Mouse (Mus musculus): ENCODE results near the gene Tmod3. TPM values are rescaled to one million over a fixed set of nuclear protein-coding genes. Genes with fewer than 3 reads are reported as not detected.
"Not testable (repeated sequence)": the region's sequence is repeated elsewhere in the genome, so short reads cannot be mapped to it uniquely, and the experiment has no call there.

Tmod3 gene
- total RNA-seq, 2 experiments from 2014 or later: 38.7 to 42.6 TPM

GRCm38 (mm10) chr9:75558812-75559511 is 495 bp downstream of the Tmod3 start:
- DNase-seq (ENCODE audit: extremely low spot score in 1 of 2, low spot score in 1 of 2): peak; percentile 13 to 18

GRCm38 (mm10) chr9:75558360-75558759 is 1.1 kb downstream of the Tmod3 start:
- DNase-seq (ENCODE audit: extremely low spot score in 1 of 2, low spot score in 1 of 2): no peak

GRCm38 (mm10) chr9:75553719-75554118 is 5.7 kb downstream of the Tmod3 start:
- DNase-seq (ENCODE audit: extremely low spot score in 1 of 2, low spot score in 1 of 2): no peak

GRCm38 (mm10) chr9:75551342-75551741 is 8.1 kb downstream of the Tmod3 start:
- no peak for DNase-seq (ENCODE audit: extremely low spot score in 1 of 2, low spot score in 1 of 2)

GRCm38 (mm10) chr9:75549010-75549409 is 10.4 kb downstream of the Tmod3 start:
- no peak for DNase-seq (ENCODE audit: extremely low spot score in 1 of 2, low spot score in 1 of 2)

GRCm38 (mm10) chr9:75546885-75547553 is 12.4 kb downstream of the Tmod3 start:
- DNase-seq (ENCODE audit: extremely low spot score in 1 of 2, low spot score in 1 of 2): no peak

- no peak for DNase-seq (ENCODE audit: extremely low spot score in 1 of 2, low spot score in 1 of 2)
Measured at GRCm38 (mm10) chr9:75545514-75545913, 13.9 kb downstream of the Tmod3 start.

GRCm38 (mm10) chr9:75541497-75541896 is 18.0 kb downstream of the Tmod3 start:
- no peak for DNase-seq (ENCODE audit: extremely low spot score in 1 of 2, low spot score in 1 of 2)

GRCm38 (mm10) chr9:75536422-75536821 is 23.0 kb downstream of the Tmod3 start:
- DNase-seq (ENCODE audit: extremely low spot score in 1 of 2, low spot score in 1 of 2): no peak

GRCm38 (mm10) chr9:75534431-75534962 is 25.0 kb downstream of the Tmod3 start:
- DNase-seq (ENCODE audit: extremely low spot score in 1 of 2, low spot score in 1 of 2): no peak

GRCm38 (mm10) chr9:75532989-75533388 is 26.5 kb downstream of the Tmod3 start:
- not testable (repeated sequence) for DNase-seq (ENCODE audit: extremely low spot score in 1 of 2, low spot score in 1 of 2)

GRCm38 (mm10) chr9:75532461-75532860 is 27.0 kb downstream of the Tmod3 start:
- DNase-seq (ENCODE audit: extremely low spot score in 1 of 2, low spot score in 1 of 2): no peak

- no peak for DNase-seq (ENCODE audit: extremely low spot score in 1 of 2, low spot score in 1 of 2)
Measured at GRCm38 (mm10) chr9:75529358-75529757, 30.1 kb downstream of the Tmod3 start.

GRCm38 (mm10) chr9:75528096-75528495 is 31.4 kb downstream of the Tmod3 start:
- no peak for DNase-seq (ENCODE audit: extremely low spot score in 1 of 2, low spot score in 1 of 2)

- DNase-seq (ENCODE audit: extremely low spot score in 1 of 2, low spot score in 1 of 2): no peak
Measured at GRCm38 (mm10) chr9:75527368-75528059, 31.9 kb downstream of the Tmod3 start.

- no peak for DNase-seq (ENCODE audit: extremely low spot score in 1 of 2, low spot score in 1 of 2)
Measured at GRCm38 (mm10) chr9:75523646-75524045, 35.8 kb downstream of the Tmod3 start.

- DNase-seq (ENCODE audit: extremely low spot score in 1 of 2, low spot score in 1 of 2): no peak
Measured at GRCm38 (mm10) chr9:75522217-75522616, 37.2 kb downstream of the Tmod3 start.

- DNase-seq (ENCODE audit: extremely low spot score in 1 of 2, low spot score in 1 of 2): no peak
Measured at GRCm38 (mm10) chr9:75521788-75522187, 37.7 kb downstream of the Tmod3 start.

GRCm38 (mm10) chr9:75520940-75521339 is 38.5 kb downstream of the Tmod3 start:
- DNase-seq (ENCODE audit: extremely low spot score in 1 of 2, low spot score in 1 of 2): no peak

- no peak for DNase-seq (ENCODE audit: extremely low spot score in 1 of 2, low spot score in 1 of 2)
Measured at GRCm38 (mm10) chr9:75517751-75518150, 41.7 kb downstream of the Tmod3 start.

GRCm38 (mm10) chr9:75515464-75516113 is 43.9 kb downstream of the Tmod3 start:
- peak in 1 of 2 experiments; percentile 36 for DNase-seq (ENCODE audit: extremely low spot score in 1 of 2, low spot score in 1 of 2)
